Mouse (Mus musculus) embryonic facial prominence, embryonic 10.5 days (tissue): ENCODE results near the gene Got2. TPM values are rescaled to one million over a fixed set of nuclear protein-coding genes. Genes with fewer than 3 reads are reported as not detected.

Experiments
- DNase-seq: peaks from one replicate; pipeline ENCODE4 v3.0.0-alpha.2; 2017; ENCODE audit warnings: low spot score
- H3K27ac ChIP-seq: fragments of 300-500 bp; sonication (generic); replicated peaks from 2 replicates; pipeline ENCODE4 v1.5.1; 2016; ENCODE audit warnings: mild to moderate bottlenecking
- H3K27me3 ChIP-seq: fragments of 300-500 bp; sonication (generic); replicated peaks from 2 replicates; pipeline ENCODE4 v1.6.1; 2016; ENCODE audit warnings: low read depth, mild to moderate bottlenecking; ENCODE audit not compliant: poor library complexity, severe bottlenecking
- H3K36me3 ChIP-seq: fragments of 300-500 bp; sonication (generic); replicated peaks from 2 replicates; pipeline ENCODE4 v1.6.1; 2016; ENCODE audit warnings: mild to moderate bottlenecking, moderate library complexity
- H3K4me1 ChIP-seq: fragments of 300-500 bp; sonication (generic); 2 replicates; pipeline ENCODE4 v1.6.1; 2016
- H3K4me3 ChIP-seq: fragments of 300-500 bp; sonication (generic); 2 replicates; pipeline ENCODE4 v1.5.1; 2016; ENCODE audit warnings: mild to moderate bottlenecking, moderate library complexity
- H3K9me3 ChIP-seq: fragments of 300-500 bp; sonication (generic); 2 replicates; pipeline ENCODE4 v1.6.1; 2016; ENCODE audit warnings: mild to moderate bottlenecking
- WGBS: fragments of 180-500 bp; shearing (Covaris S2); methylation state at CpG from one replicate; pipeline ENCODE4 v1.1.7; 2016; 5-methylcytosine and 5-hydroxymethylcytosine counted together
- polyA plus RNA-seq: library from polyadenylated mRNA; unstranded; fragments of >200 nt; fragmentation: Nextera tagmentation; extraction: Ambion mirVana; gene quantifications from 2 replicates; pipeline ENCODE4 v1.2.1, GENCODE M21; 2016

The Got2 gene
- 183 and 187 TPM in 2 replicates for polyA plus RNA-seq

- peak within 1 kb of the TSS; percentile 97 for H3K4me3 ChIP-seq
- DNase-seq: peak; percentile 95
- WGBS: 9% methylated on average over 31 of the region's 31 CpGs
Observed at GRCm38 (mm10) chr8:95888285-95889136, at the start of gene Got2. TSS of gene Got2 (minus strand) at chr8:95888547.

GRCm38 (mm10) chr8:95932841-95933240 lies 44.5 kb upstream of the Got2 start:
- Histone ChIP-seq H3K9me3 (no peaks in the 10 kb centered on the region), H3K27ac (no peak overlapping the region), H3K4me1 (peaks cover 3% of the 10 kb centered on the region; the same call in 1 of the 2 replicates), H3K36me3 (no peaks in the 10 kb centered on the region), H3K27me3 (no peaks in the 10 kb centered on the region), H3K4me3 (no peak overlapping the region)
- DNase-seq: no peak
- WGBS: 92% methylated on average over 5 of the region's 5 CpGs

More at GRCm38 (mm10) chr8:95888285-95889136, at the start of gene Got2:
- H3K4me1 ChIP-seq: peaks cover 27% of the 10 kb centered on the region
- no peaks in the 10 kb centered on the region for H3K27me3 ChIP-seq
- peaks cover 1% of the 10 kb centered on the region; the same call in 1 of the 2 replicates for H3K36me3 ChIP-seq
- H3K9me3 ChIP-seq: no peaks in the 10 kb centered on the region
- peak within 1 kb of the TSS; percentile 92 for H3K27ac ChIP-seq

DNA sequence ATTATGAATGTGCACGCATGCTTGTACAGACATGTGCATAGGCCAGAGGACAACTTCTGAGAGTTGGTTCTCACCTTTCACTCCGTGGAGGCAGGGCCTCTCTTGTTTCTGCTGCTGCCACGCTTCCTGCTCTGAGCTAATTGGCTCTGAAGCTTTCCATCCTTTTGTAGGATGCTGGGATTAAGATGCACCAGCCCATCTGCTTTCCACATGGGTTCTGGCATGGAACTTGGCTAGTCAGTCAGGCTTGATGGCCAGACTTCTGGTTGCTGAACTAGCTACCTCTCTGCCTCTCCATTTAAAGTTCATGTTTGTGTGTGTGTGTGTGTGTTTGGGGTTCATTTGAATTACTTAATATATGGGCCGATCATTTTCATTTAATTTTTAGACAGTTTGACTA lies 41.5 kb upstream of the Got2 start:
- WGBS: 50% methylated on average over 4 of the region's 4 CpGs
- H3K4me1 ChIP-seq: peaks cover 3% of the 10 kb centered on the region; the same call in 1 of the 2 replicates
- DNase-seq: peak; percentile 45

GRCm38 (mm10) chr8:95916106-95916505 lies 27.8 kb upstream of the Got2 start:
- H3K4me1 ChIP-seq: peaks cover 9% of the 10 kb centered on the region
- H3K36me3 ChIP-seq: no peaks in the 10 kb centered on the region
- no peaks in the 10 kb centered on the region for H3K9me3 ChIP-seq
- peak overlapping the region; percentile 49 for H3K4me3 ChIP-seq
- 9% methylated on average over 9 of the region's 9 CpGs for WGBS
- DNase-seq: peak; percentile 59
- H3K27ac ChIP-seq: no peak overlapping the region
- peaks cover 6% of the 10 kb centered on the region; the same call in 1 of the 2 replicates for H3K27me3 ChIP-seq

More for the DNA sequence above, 41.5 kb upstream of the Got2 start:
- Histone ChIP-seq H3K27ac (no peak overlapping the region), H3K9me3 (no peaks in the 10 kb centered on the region), H3K27me3 (no peaks in the 10 kb centered on the region), H3K36me3 (no peaks in the 10 kb centered on the region), H3K4me3 (no peak overlapping the region)

GRCm38 (mm10) chr8:95914905-95915643 lies 26.7 kb upstream of the Got2 start:
- 10% methylated on average over 7 of the region's 7 CpGs for WGBS
- Histone ChIP-seq H3K4me3 (no peak overlapping the region), H3K9me3 (no peaks in the 10 kb centered on the region), H3K27me3 (peaks cover 6% of the 10 kb centered on the region; the same call in 1 of the 2 replicates), H3K27ac (no peak overlapping the region), H3K36me3 (no peaks in the 10 kb centered on the region), H3K4me1 (peaks cover 9% of the 10 kb centered on the region)
- DNase-seq: peak; percentile 81

- Histone ChIP-seq H3K27ac (no peak overlapping the region), H3K4me1 (peaks cover 5% of the 10 kb centered on the region), H3K27me3 (peaks cover 3% of the 10 kb centered on the region; the same call in 1 of the 2 replicates), H3K36me3 (no peaks in the 10 kb centered on the region), H3K4me3 (no peak overlapping the region), H3K9me3 (no peaks in the 10 kb centered on the region)
- no peak for DNase-seq
- WGBS: 77% methylated on average over 5 of the region's 5 CpGs
Observed at GRCm38 (mm10) chr8:95911240-95911639, 22.9 kb upstream of the Got2 start.

- Histone ChIP-seq H3K4me3 (no peak overlapping the region), H3K9me3 (no peaks in the 10 kb centered on the region), H3K27ac (no peak overlapping the region), H3K27me3 (no peaks in the 10 kb centered on the region), H3K36me3 (no peaks in the 10 kb centered on the region), H3K4me1 (no peaks in the 10 kb centered on the region)
- WGBS: 86% methylated on average over 11 of the region's 11 CpGs
- DNase-seq: no peak
Observed at GRCm38 (mm10) chr8:95907885-95908284, 19.5 kb upstream of the Got2 start.

GRCm38 (mm10) chr8:95906738-95907137 lies 18.4 kb upstream of the Got2 start:
- DNase-seq: no peak
- Histone ChIP-seq H3K4me3 (no peak overlapping the region), H3K4me1 (peaks cover 6% of the 10 kb centered on the region), H3K27me3 (no peaks in the 10 kb centered on the region), H3K9me3 (no peaks in the 10 kb centered on the region), H3K36me3 (no peaks in the 10 kb centered on the region), H3K27ac (no peak overlapping the region)
- WGBS: 91% methylated on average over 9 of the region's 9 CpGs

DNA sequence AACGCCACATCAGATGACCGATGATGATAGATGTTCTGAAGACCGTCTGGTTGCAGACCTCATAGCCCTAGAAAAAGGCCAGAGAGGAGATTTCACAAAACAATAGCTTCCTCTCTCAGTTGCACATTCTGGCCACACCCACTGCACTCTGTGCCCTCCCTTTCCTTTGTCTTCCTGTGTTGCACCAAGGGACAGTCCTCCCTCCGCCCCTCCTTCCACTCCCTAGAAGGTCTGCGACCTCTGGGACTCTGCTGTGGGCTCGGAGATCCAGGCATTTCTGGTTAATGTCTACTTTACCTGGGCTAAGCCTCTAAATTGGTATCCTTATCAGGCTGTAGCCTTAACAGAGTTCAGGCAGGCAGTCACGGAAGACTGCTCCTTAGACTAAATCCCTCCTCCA lies 13.5 kb upstream of the Got2 start:
- peak; percentile 13 for DNase-seq
- Histone ChIP-seq H3K36me3 (no peaks in the 10 kb centered on the region), H3K4me3 (0 out of 2 replicates have a peak overlapping the region, but pooled peaks have one; percentile 16), H3K27ac (no peak overlapping the region; the same call in 1 of the 2 replicates), H3K9me3 (no peaks in the 10 kb centered on the region), H3K27me3 (no peaks in the 10 kb centered on the region), H3K4me1 (peaks cover 10% of the 10 kb centered on the region)
- WGBS: 35% methylated on average over 7 of the region's 7 CpGs

DNA sequence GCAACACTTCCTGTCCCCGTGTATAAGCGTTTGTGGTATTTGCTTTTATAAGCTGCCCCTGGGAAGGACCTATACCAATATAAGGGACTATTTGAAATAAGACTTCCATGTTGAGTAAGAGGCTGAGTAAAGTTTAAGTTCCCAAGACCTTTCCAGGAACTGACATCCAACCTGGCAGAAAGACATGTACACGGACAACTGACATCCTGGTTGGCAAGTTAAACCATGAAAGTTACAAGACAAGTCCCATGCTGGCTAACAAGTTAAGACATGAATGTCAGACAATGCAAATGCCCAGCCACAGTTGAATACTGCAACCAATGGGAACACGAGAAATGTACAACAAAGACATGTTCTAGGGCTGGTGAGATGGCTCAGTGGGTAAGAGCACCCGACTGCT lies 5.4 kb upstream of the Got2 start:
- Histone ChIP-seq H3K4me1 (no peaks in the 10 kb centered on the region), H3K27me3 (no peaks in the 10 kb centered on the region), H3K9me3 (no peaks in the 10 kb centered on the region), H3K27ac (no peak overlapping the region), H3K4me3 (no peak overlapping the region), H3K36me3 (no peaks in the 10 kb centered on the region)
- DNase-seq: no peak
- WGBS: 86% methylated on average over 5 of the region's 5 CpGs

GRCm38 (mm10) chr8:95887578-95888284 lies 616 bp downstream of the Got2 start:
- peak overlapping the region; percentile 92 for H3K27ac ChIP-seq
- peak overlapping the region; percentile 97 for H3K4me3 ChIP-seq
- no peaks in the 10 kb centered on the region for H3K9me3 ChIP-seq
- DNase-seq: peak; percentile 90
- peaks cover 5% of the 10 kb centered on the region; the same call in 1 of the 2 replicates for H3K36me3 ChIP-seq
- H3K27me3 ChIP-seq: no peaks in the 10 kb centered on the region
- H3K4me1 ChIP-seq: peaks cover 27% of the 10 kb centered on the region
- under 1% methylated on average over 38 of the region's 38 CpGs for WGBS
